Mouse (Mus musculus) testis, adult 2 months (tissue): ENCODE data around the gene Fbln5.

Experiments used
- CTCF ChIP-seq: fragments of 200-500 bp; IDR thresholded peaks from 2 replicates; pipeline ENCODE4 v1.5.1; 2012; ENCODE audit warnings: low read depth, mild to moderate bottlenecking, inconsistent platforms, low read length, moderate library complexity; ENCODE audit not compliant: control insufficient read depth, insufficient read depth, insufficient replicate concordance
- POLR2A ChIP-seq: fragments of 200-500 bp; IDR thresholded peaks from 2 replicates; pipeline ENCODE4 v1.6.1; 2012; ENCODE audit warnings: low read depth, mild to moderate bottlenecking, inconsistent platforms, low read length, moderate library complexity; ENCODE audit not compliant: control insufficient read depth

DNA sequence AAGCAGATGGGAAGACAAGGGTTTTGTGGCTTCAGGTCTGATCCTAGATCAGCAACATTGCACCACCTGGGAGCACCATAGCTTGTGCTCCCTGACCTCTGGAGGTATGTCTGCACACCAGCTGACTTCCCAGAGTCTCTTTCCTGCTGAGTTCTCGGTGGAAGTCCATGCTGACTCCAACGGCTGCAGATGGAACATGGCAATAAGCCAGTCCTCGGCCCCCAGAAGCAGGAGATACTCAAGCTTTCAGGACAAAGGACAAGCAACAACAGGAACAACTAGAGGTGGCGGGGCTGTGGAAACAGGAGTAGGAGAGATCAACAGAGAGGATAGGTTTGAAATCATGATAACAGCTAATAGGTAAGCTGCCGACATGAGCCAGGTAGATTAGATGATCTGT lies 17.1 kb downstream of the Fbln5 start:
- TF ChIP-seq CTCF = no peak
- TF ChIP-seq POLR2A = no peak
